Mouse (Mus musculus) thymus, adult 18-20 months (tissue): ENCODE results near the gene Cd38.
"Not testable (repeated sequence)": the region's sequence is repeated elsewhere in the genome, so short reads cannot be mapped to it uniquely, and the experiment has no call there.

Experiments used
- DNase-seq, 2 experiments: peaks; one replicate each; pipeline ENCODE4 v3.0.0; 2022; ENCODE audit warnings: mixed read lengths in 2 of 2

Cd38 gene

GRCm38 (mm10) chr5:43860670-43861431, 7.5 kb upstream of the Cd38 start:
- DNase-seq, result no peak

GRCm38 (mm10) chr5:43863642-43864041, 4.7 kb upstream of the Cd38 start:
- DNase-seq, result no peak

- DNase-seq, result no peak
Observed at GRCm38 (mm10) chr5:43865316-43865715, 3.0 kb upstream of the Cd38 start.

GRCm38 (mm10) chr5:43868711-43869600, 603 bp downstream of the Cd38 start:
- peak; percentile 5 to 6 for DNase-seq

GRCm38 (mm10) chr5:43871845-43872244, 3.5 kb downstream of the Cd38 start:
- no peak for DNase-seq

- DNase-seq, result no peak
Observed at GRCm38 (mm10) chr5:43872652-43873051, 4.3 kb downstream of the Cd38 start.

GRCm38 (mm10) chr5:43882034-43882433, 13.7 kb downstream of the Cd38 start:
- no peak for DNase-seq

GRCm38 (mm10) chr5:43885060-43885820, 16.9 kb downstream of the Cd38 start:
- DNase-seq, result no peak

- DNase-seq, result no peak
Observed at GRCm38 (mm10) chr5:43892386-43892785, 24.0 kb downstream of the Cd38 start.

GRCm38 (mm10) chr5:43894113-43894512, 25.8 kb downstream of the Cd38 start:
- DNase-seq, result no peak

- no peak for DNase-seq
Observed at GRCm38 (mm10) chr5:43895931-43896330, 27.6 kb downstream of the Cd38 start.

- no peak for DNase-seq
Observed at GRCm38 (mm10) chr5:43904685-43905084, 36.3 kb downstream of the Cd38 start.

GRCm38 (mm10) chr5:43909213-43909612, 40.9 kb downstream of the Cd38 start:
- DNase-seq, result no peak

GRCm38 (mm10) chr5:43910006-43910405, 41.7 kb downstream of the Cd38 start:
- no peak for DNase-seq

GRCm38 (mm10) chr5:43912844-43913243, 44.5 kb downstream of the Cd38 start, which contains the start of gene Gm7879:
TSS of gene Gm7879 (plus strand) at chr5:43913144.
- DNase-seq, result not testable (repeated sequence)

- no peak for DNase-seq
Observed at GRCm38 (mm10) chr5:43915261-43915886, 47.0 kb downstream of the Cd38 start.

- no peak for DNase-seq
Observed at GRCm38 (mm10) chr5:43921877-43922276, 53.5 kb downstream of the Cd38 start.

GRCm38 (mm10) chr5:43923933-43924332, 55.6 kb downstream of the Cd38 start:
- DNase-seq, result peak; percentile 10 to 33

- no peak for DNase-seq
Observed at GRCm38 (mm10) chr5:43927729-43928128, 59.4 kb downstream of the Cd38 start.

- no peak for DNase-seq
Observed at GRCm38 (mm10) chr5:43933269-43933668, 64.9 kb downstream of the Cd38 start.

- no peak for DNase-seq
Observed at GRCm38 (mm10) chr5:43947330-43947977, 79.1 kb downstream of the Cd38 start.
